Mouse (Mus musculus) hindbrain, embryonic 10.5 days (tissue): Measurements from ENCODE around the gene Zfp512. TPM values are rescaled to one million over a fixed set of nuclear protein-coding genes. Genes with fewer than 3 reads are reported as not detected.
"Not testable (repeated sequence)": the region's sequence is repeated elsewhere in the genome, so short reads cannot be mapped to it uniquely, and the experiment has no call there.

Source experiments
- DNase-seq: peaks from one replicate; pipeline ENCODE4 v3.0.0-alpha.2; 2017; ENCODE audit warnings: low spot score
- H3K27ac ChIP-seq: fragments of 300-500 bp; sonication (generic); 2 replicates; pipeline ENCODE4 v1.5.1; 2016; ENCODE audit warnings: mild to moderate bottlenecking, moderate library complexity
- H3K27me3 ChIP-seq: fragments of 300-500 bp; sonication (generic); 2 replicates; pipeline ENCODE4 v1.6.1; 2016; ENCODE audit warnings: mild to moderate bottlenecking; ENCODE audit not compliant: poor library complexity, insufficient read depth, severe bottlenecking
- H3K36me3 ChIP-seq: fragments of 300-500 bp; sonication (generic); 2 replicates; pipeline ENCODE4 v1.6.1; 2016; ENCODE audit warnings: mild to moderate bottlenecking, moderate library complexity
- H3K4me1 ChIP-seq: fragments of 300-500 bp; sonication (generic); replicated peaks from 2 replicates; pipeline ENCODE4 v1.6.1; 2016; ENCODE audit warnings: mild to moderate bottlenecking
- H3K4me3 ChIP-seq: fragments of 300-500 bp; sonication (generic); 2 replicates; pipeline ENCODE4 v1.5.1; 2016; ENCODE audit warnings: mild to moderate bottlenecking, moderate library complexity
- H3K9me3 ChIP-seq: fragments of 300-500 bp; sonication (generic); 2 replicates; pipeline ENCODE4 v1.6.1; 2016; ENCODE audit warnings: mild to moderate bottlenecking, moderate library complexity
- WGBS: fragments of 180-500 bp; shearing (Covaris S2); methylation state at CpG from one replicate; pipeline ENCODE4 v1.1.7; 2016; 5-methylcytosine and 5-hydroxymethylcytosine counted together
- polyA plus RNA-seq: library from polyadenylated mRNA; unstranded; fragments of >200 nt; fragmentation: Nextera tagmentation; extraction: Ambion mirVana; gene quantifications from 2 replicates; pipeline ENCODE4 v1.2.1, GENCODE M21; 2016

The Zfp512 gene
- polyA plus RNA-seq, 1 experiment from 2014 or later: 81.3 TPM

DNA sequence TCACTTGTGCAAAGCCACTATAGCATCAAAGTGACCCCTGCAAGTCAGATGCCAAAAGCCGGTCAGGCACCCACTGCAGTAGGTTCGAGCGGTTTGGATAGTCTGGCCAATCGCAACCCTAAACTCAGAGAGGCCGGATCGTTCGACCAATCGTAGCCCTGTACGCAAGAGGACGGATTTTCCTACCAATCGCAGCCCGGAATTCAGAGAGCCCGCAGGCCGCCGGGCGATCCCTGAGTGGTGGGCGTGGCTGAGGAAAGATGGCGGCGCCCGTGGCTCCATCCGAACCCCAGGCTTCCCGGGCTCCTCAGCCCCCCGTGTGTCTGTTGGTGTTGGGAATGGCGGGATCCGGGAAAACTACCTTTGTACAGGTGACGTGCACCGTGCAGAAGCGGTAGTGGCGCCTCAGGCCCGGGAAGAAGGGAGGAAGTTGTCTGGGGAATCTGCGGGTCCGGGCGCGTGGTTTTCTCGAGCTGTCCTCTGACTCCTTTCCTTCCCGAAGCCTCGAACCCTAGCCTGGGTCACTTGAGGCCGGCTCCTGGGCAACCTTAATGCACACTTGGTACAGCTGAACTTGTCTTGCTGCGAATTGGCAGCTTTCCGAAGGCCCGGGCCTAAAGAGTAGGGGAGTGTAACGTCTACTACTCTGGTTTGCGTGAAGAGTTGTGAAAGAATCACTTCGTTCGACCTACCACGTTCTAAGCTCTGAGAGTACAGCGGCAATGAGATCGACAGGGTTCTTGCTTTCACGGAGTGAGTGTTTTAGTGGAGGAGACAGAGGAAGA is 42.5 kb downstream of the Zfp512 start, which contains the start of gene Gpn1:
TSS of gene Gpn1 (plus strand) at position 229 of the 785 bp plus-strand sequence.
- Histone ChIP-seq H3K27me3 (no peaks in the 10 kb centered on the region), H3K4me3 (peak within 1 kb of the TSS; percentile 93), H3K9me3 (no peaks in the 10 kb centered on the region), H3K36me3 (peaks cover 37% of the 10 kb centered on the region), H3K4me1 (peaks cover 15% of the 10 kb centered on the region), H3K27ac (peak within 1 kb of the TSS; percentile 87)
- under 1% methylated on average over 49 of the region's 49 CpGs for WGBS
- DNase-seq: peak; percentile 90

DNA sequence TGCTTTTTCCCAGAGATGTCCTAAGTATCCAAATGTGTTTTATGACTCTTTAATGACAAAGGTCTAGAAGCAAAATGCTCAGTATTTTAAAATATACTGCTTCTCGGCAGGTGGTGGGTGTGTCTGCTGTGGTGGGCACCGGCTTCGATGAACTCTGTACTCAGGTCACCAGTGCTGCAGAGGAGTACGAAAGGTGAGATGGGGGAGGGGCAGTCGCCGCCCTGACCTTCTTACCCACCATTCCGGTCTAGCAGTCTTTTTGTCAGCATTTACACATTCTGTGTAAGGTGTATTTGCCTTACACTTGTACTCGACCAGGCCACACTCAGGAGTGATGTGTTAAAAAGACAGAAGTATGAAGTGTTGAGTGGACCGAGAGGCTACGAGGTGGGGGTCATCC is 52.6 kb downstream of the Zfp512 start:
- peaks cover 99% of the 10 kb centered on the region for H3K36me3 ChIP-seq
- no peak overlapping the region for H3K27ac ChIP-seq
- 93% methylated on average over 10 of the region's 10 CpGs for WGBS
- no peaks in the 10 kb centered on the region for H3K4me1 ChIP-seq
- no peaks in the 10 kb centered on the region for H3K27me3 ChIP-seq
- no peak overlapping the region for H3K4me3 ChIP-seq
- no peak for DNase-seq
- H3K9me3 ChIP-seq: no peaks in the 10 kb centered on the region

DNA sequence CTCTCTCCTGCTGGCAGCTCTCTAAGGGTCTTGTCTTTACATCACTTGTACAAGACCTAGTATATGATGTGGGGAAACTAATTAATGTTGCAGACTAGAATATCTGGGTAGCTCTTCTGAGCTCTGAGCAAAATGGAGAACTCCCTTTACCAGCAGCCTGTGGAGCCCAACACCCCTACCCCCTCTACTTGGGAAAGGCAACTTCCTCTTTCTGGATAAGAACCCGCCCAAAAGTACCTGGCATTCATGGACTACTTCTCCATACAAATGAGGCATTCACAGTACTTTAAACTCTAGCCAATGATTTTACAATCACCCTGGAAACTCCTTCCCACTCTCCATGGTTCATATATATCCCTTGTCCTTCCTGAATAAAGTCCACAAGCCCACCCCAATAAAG is 60.2 kb downstream of the Zfp512 start:
- no peak overlapping the region for H3K27ac ChIP-seq
- DNase-seq: no peak
- WGBS: 86% methylated on average over 1 of the region's 1 CpGs
- no peak overlapping the region for H3K4me3 ChIP-seq
- peaks cover 99% of the 10 kb centered on the region for H3K36me3 ChIP-seq
- H3K9me3 ChIP-seq: no peaks in the 10 kb centered on the region
- no peaks in the 10 kb centered on the region for H3K4me1 ChIP-seq
- no peaks in the 10 kb centered on the region for H3K27me3 ChIP-seq

DNA sequence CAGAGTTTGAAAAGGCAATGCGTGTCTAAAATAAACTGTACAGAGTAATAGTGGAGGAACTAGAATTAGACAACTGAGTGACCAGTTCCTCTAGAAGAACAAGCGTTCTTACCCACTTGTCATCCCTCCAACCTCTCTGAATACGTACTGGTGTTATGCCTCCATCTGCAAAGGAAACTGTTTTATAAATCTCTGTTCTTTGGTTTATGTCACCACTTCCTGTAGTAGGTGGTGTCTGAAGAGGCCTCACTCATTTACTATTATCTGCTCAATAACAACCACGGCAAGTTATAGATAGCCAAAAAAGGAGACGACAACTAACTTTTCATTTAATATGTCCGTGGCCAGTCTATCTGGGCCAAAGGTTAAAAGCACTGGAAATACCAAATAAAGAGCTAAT is 68.3 kb downstream of the Zfp512 start:
- peaks cover 2% of the 10 kb centered on the region for H3K4me1 ChIP-seq
- no peaks in the 10 kb centered on the region for H3K9me3 ChIP-seq
- H3K36me3 ChIP-seq: peaks cover 71% of the 10 kb centered on the region
- DNase-seq: no peak
- H3K4me3 ChIP-seq: no peak overlapping the region
- 95% methylated on average over 6 of the region's 6 CpGs for WGBS
- H3K27ac ChIP-seq: no peak overlapping the region
- no peaks in the 10 kb centered on the region for H3K27me3 ChIP-seq

DNA sequence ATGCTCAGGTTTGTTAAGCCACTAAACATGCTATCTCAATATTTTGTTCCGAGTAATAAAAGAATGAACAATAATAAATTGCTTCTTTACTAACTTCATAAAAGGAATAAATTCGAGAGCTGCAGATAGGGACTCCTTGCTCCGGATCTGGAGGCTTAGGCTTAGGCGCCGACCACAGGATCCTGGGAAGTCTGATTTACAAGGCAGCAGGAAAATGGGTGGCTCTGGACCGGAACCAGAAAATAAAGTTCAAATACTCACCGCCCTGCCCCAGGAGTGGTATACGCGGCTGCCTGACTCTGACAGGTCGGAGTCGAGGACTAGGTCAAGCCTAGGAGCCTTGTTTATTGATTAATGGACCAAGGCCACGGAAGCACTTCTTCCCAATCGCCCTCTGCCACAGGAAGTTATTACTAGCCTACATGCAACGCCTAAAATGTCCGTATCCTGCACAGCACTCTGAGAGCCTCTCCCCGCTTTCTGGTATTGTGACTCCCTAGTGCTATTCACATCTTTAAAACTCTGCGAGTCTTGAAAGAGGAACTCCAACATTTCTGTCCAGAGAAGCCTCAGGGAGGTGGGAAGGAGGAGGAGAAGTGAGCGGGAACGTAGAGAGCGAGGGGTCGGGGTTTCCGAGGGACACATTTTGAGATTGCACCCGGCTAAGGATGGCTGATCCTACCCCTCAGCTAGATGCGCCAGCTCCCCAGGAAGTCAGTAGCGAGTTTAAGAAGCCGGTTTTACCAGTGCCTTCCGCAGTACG is 74.3 kb downstream of the Zfp512 start, which contains the start of gene Slc4a1ap:
TSS of gene Slc4a1ap (plus strand) at position 642 of the 763 bp plus-strand sequence.
- Histone ChIP-seq H3K4me1 (peaks cover 24% of the 10 kb centered on the region), H3K27me3 (no peaks in the 10 kb centered on the region), H3K9me3 (no peaks in the 10 kb centered on the region), H3K36me3 (peaks cover 45% of the 10 kb centered on the region), H3K27ac (peak within 1 kb of the TSS; percentile 97), H3K4me3 (peak within 1 kb of the TSS; percentile 98)
- under 1% methylated on average over 28 of the region's 28 CpGs for WGBS
- peak; percentile 79 for DNase-seq

DNA sequence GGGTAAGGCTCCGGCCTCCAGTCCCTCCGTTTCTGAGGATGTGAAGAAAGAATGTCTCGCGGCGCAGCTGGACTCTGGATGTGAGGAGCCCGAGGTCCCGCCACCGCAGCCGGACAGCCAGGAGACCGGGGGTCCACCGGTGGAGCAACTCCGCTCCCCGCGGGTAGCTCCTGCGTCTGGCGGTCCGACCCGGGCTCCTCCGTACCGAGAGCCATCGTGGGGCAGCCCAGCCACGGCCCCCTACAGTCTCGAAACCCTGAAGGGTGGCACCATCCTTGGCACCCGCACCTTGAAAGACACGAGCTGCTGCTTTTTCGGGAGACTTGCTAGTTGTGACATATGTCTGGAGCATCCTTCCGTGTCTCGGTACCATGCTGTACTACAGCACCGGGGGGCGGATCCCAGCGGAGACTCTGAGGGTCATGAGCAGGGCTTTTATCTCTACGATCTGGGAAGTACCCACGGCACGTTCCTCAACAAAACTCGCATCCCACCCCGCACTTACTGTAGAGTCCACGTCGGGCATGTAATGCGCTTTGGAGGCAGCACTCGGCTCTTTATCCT is 75.0 kb downstream of the Zfp512 start:
- Histone ChIP-seq H3K27me3 (no peaks in the 10 kb centered on the region), H3K4me3 (peak overlapping the region; percentile 98), H3K9me3 (no peaks in the 10 kb centered on the region), H3K4me1 (peaks cover 24% of the 10 kb centered on the region), H3K27ac (peak overlapping the region; percentile 97), H3K36me3 (peaks cover 45% of the 10 kb centered on the region)
- 4% methylated on average over 40 of the region's 40 CpGs for WGBS
- no peak for DNase-seq

DNA sequence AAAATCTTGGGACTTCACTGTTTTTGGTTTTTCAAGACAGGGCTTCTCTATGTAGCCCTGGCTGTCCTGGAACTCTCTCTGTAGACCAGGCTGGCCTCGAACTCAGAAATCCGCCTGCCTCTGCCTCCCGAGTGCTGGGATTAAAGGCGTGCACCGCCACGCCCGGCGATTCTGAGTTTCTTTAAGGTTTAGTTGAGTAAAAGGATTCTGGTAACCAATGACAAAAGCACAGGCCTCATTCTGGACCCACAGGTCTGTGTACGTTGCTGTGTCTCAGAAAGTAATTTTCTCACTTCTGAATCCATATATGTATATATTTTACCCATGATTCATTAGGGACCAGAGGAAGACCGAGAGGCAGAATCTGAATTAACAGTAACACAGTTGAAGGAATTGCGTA is 75.5 kb downstream of the Zfp512 start, which contains the start of gene Supt7l:
TSS of gene Supt7l (minus strand) at position 101 of the 400 bp plus-strand sequence.
- H3K9me3 ChIP-seq, DNase-seq, H3K27me3 ChIP-seq: not testable (repeated sequence)
- peaks cover 45% of the 10 kb centered on the region for H3K36me3 ChIP-seq
- H3K4me3 ChIP-seq: peak within 1 kb of the TSS; percentile 98
- H3K4me1 ChIP-seq: peaks cover 24% of the 10 kb centered on the region
- peak within 1 kb of the TSS; percentile 97 for H3K27ac ChIP-seq
- 80% methylated on average over 11 of the region's 11 CpGs for WGBS

DNA sequence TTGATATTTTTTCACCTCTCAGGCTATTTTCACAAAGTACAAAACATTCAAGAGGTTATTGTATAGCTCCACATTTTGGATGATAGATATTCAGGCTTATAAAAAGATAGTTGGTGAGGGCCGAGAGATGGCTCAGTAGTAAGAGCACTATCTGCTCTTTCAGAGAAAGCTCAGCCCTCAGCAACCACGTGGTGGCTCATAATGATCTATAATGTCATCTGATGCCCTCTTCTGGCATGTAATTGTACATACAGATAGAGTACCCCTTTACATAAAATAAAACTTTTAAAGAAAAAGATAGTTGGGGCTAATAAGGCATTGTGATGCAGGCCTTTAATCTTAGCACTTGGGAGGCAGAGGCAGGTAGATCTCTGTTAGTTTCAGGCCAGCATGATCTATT is 76.3 kb downstream of the Zfp512 start:
- Histone ChIP-seq H3K4me3 (no peak overlapping the region), H3K27ac (no peak overlapping the region), H3K9me3 (no peaks in the 10 kb centered on the region), H3K36me3 (peaks cover 51% of the 10 kb centered on the region), H3K27me3 (no peaks in the 10 kb centered on the region), H3K4me1 (peaks cover 24% of the 10 kb centered on the region)
- DNase-seq: no peak
- 68% methylated on average over 2 of the region's 2 CpGs for WGBS

Other genes with a start within 250 kb of the Zfp512 start
- 172 and 197 TPM in 2 replicates for gene Ppm1g, start 231.7 kb upstream of the Zfp512 start, polyA plus RNA-seq
- 151 and 159 TPM in 2 replicates for gene Nrbp1, start 211.6 kb upstream of the Zfp512 start, polyA plus RNA-seq
- gene Gm9970, start 211.2 kb upstream of the Zfp512 start, polyA plus RNA-seq: 0.30 TPM in 1 of 2 replicates, not detected in the other
- gene Krtcap3, start 200.7 kb upstream of the Zfp512 start, polyA plus RNA-seq: 3.9 and 6.7 TPM in 2 replicates
- 35.2 and 39.7 TPM in 2 replicates for gene Ift172, start 161.3 kb upstream of the Zfp512 start, polyA plus RNA-seq
- 47.3 and 55.6 TPM in 2 replicates for gene Fndc4, start 156.4 kb upstream of the Zfp512 start, polyA plus RNA-seq
- 0.14 TPM in 1 of 2 replicates, not detected in the other for gene Gckr, start 155.0 kb upstream of the Zfp512 start, polyA plus RNA-seq
- not detected in 2 replicates for gene 4930548H24Rik, start 33.3 kb downstream of the Zfp512 start, polyA plus RNA-seq
- 90.8 and 98.5 TPM in 2 replicates for gene Gpn1, start 42.3 kb downstream of the Zfp512 start, polyA plus RNA-seq
- gene Slc4a1ap, start 74.6 kb downstream of the Zfp512 start, polyA plus RNA-seq: 24.0 and 29.5 TPM in 2 replicates
- gene Supt7l, start 75.4 kb downstream of the Zfp512 start, polyA plus RNA-seq: 26.2 and 26.9 TPM in 2 replicates
- gene Mrpl33, start 144.5 kb downstream of the Zfp512 start, polyA plus RNA-seq: 240 and 250 TPM in 2 replicates
- 4.3 and 4.5 TPM in 2 replicates for gene Rbks, start 245.2 kb downstream of the Zfp512 start, polyA plus RNA-seq
- 36.8 and 48.5 TPM in 2 replicates for gene Babam2, start 245.3 kb downstream of the Zfp512 start, polyA plus RNA-seq